Mouse (Mus musculus): Measurements from ENCODE around the gene Satb2. TPM values are rescaled to one million over a fixed set of nuclear protein-coding genes. Genes with fewer than 3 reads are reported as not detected.

The Satb2 gene
- polyA plus RNA-seq, 1 experiment from 2014 or later: 1.1 TPM

GRCm38 (mm10) chr1:56833984-56834900 is 144.2 kb downstream of the Satb2 start:
- Histone ChIP-seq H3K27me3 (replicated peaks; ENCODE audit: control insufficient read depth, insufficient read depth, low read length) (no peaks in the 10 kb centered on the region), H3K27ac (ENCODE audit: low read depth, low read length) (no peak overlapping the region), H3K4me2 (ENCODE audit: low read length) (no peak overlapping the region), H3K9me3 (ENCODE audit: control insufficient read depth, low read length) (no peaks in the 10 kb centered on the region), H3K36me3 (ENCODE audit: control insufficient read depth, insufficient read depth, low read length) (no peaks in the 10 kb centered on the region), H3K4me3 (ENCODE audit: low read length) (no peak overlapping the region), H3K4me1 (ENCODE audit: control insufficient read depth, insufficient read depth, low read depth, low read length) (peaks cover 14% of the 10 kb centered on the region; the same call in 1 of the 2 replicates), H3K9ac (ENCODE audit: low read depth, low read length) (no peak overlapping the region)
- ATAC-seq: peak; percentile 81
- WGBS: 59% methylated on average over 6 of the region's 6 CpGs

GRCm38 (mm10) chr1:56833307-56833706 is 145.1 kb downstream of the Satb2 start:
- Histone ChIP-seq H3K4me2 (ENCODE audit: low read length) (peak overlapping the region; percentile 27; the same call in 1 of the 2 replicates), H3K4me1 (ENCODE audit: control insufficient read depth, insufficient read depth, low read depth, low read length) (peaks cover 14% of the 10 kb centered on the region; the same call in 1 of the 2 replicates)
- 5% methylated on average over 6 of the region's 6 CpGs for WGBS

GRCm38 (mm10) chr1:56832738-56833137 is 145.7 kb downstream of the Satb2 start:
- Histone ChIP-seq H3K27me3 (replicated peaks; ENCODE audit: control insufficient read depth, insufficient read depth, low read length) (no peaks in the 10 kb centered on the region), H3K36me3 (ENCODE audit: control insufficient read depth, insufficient read depth, low read length) (no peaks in the 10 kb centered on the region), H3K27ac (ENCODE audit: low read depth, low read length) (peak overlapping the region; percentile 44; the same call in 1 of the 2 replicates), H3K4me3 (ENCODE audit: low read length) (no peak overlapping the region), H3K4me2 (ENCODE audit: low read length) (no peak overlapping the region), H3K9ac (ENCODE audit: low read depth, low read length) (no peak overlapping the region), H3K9me3 (ENCODE audit: control insufficient read depth, low read length) (no peaks in the 10 kb centered on the region), H3K4me1 (ENCODE audit: control insufficient read depth, insufficient read depth, low read depth, low read length) (peaks cover 14% of the 10 kb centered on the region; the same call in 1 of the 2 replicates)
- ATAC-seq: 0 out of 2 replicates have a peak, but pooled peaks have one; percentile 6
- WGBS: 54% methylated on average over 8 of the region's 8 CpGs

More at GRCm38 (mm10) chr1:56833307-56833706, 145.1 kb downstream of the Satb2 start:
- Histone ChIP-seq H3K9me3 (ENCODE audit: control insufficient read depth, low read length) (no peaks in the 10 kb centered on the region), H3K4me3 (ENCODE audit: low read length) (no peak overlapping the region), H3K9ac (ENCODE audit: low read depth, low read length) (no peak overlapping the region), H3K27ac (ENCODE audit: low read depth, low read length) (peak overlapping the region; percentile 44; the same call in 1 of the 2 replicates), H3K36me3 (ENCODE audit: control insufficient read depth, insufficient read depth, low read length) (no peaks in the 10 kb centered on the region), H3K27me3 (replicated peaks; ENCODE audit: control insufficient read depth, insufficient read depth, low read length) (no peaks in the 10 kb centered on the region)
- ATAC-seq: peak; percentile 87

- no peak overlapping the region for H3K27ac ChIP-seq (ENCODE audit: low read depth, low read length)
- no peaks in the 10 kb centered on the region for H3K36me3 ChIP-seq (ENCODE audit: control insufficient read depth, insufficient read depth, low read length)
- H3K4me1 ChIP-seq (ENCODE audit: control insufficient read depth, insufficient read depth, low read depth, low read length): no peaks in the 10 kb centered on the region
- no peak overlapping the region for H3K9ac ChIP-seq (ENCODE audit: low read depth, low read length)
- H3K27me3 ChIP-seq (replicated peaks; ENCODE audit: control insufficient read depth, insufficient read depth, low read length): no peaks in the 10 kb centered on the region
- no peaks in the 10 kb centered on the region for H3K9me3 ChIP-seq (ENCODE audit: control insufficient read depth, low read length)
- 88% methylated on average over 5 of the region's 5 CpGs for WGBS
- no peak overlapping the region for H3K4me3 ChIP-seq (ENCODE audit: low read length)
- no peak overlapping the region for H3K4me2 ChIP-seq (ENCODE audit: low read length)
- ATAC-seq: no peak
These were observed 155.7 kb downstream of the Satb2 start for GRCm38 (mm10) chr1:56822735-56823134.

GRCm38 (mm10) chr1:56822025-56822424 is 156.4 kb downstream of the Satb2 start:
- no peak for ATAC-seq
- Histone ChIP-seq H3K27ac (ENCODE audit: low read depth, low read length) (no peak overlapping the region), H3K9me3 (ENCODE audit: control insufficient read depth, low read length) (no peaks in the 10 kb centered on the region), H3K4me3 (ENCODE audit: low read length) (no peak overlapping the region), H3K36me3 (ENCODE audit: control insufficient read depth, insufficient read depth, low read length) (no peaks in the 10 kb centered on the region), H3K4me1 (ENCODE audit: control insufficient read depth, insufficient read depth, low read depth, low read length) (no peaks in the 10 kb centered on the region), H3K4me2 (ENCODE audit: low read length) (no peak overlapping the region), H3K9ac (ENCODE audit: low read depth, low read length) (no peak overlapping the region), H3K27me3 (replicated peaks; ENCODE audit: control insufficient read depth, insufficient read depth, low read length) (no peaks in the 10 kb centered on the region)
- 92% methylated on average over 3 of the region's 3 CpGs for WGBS

GRCm38 (mm10) chr1:56813506-56813905 is 164.9 kb downstream of the Satb2 start:
- Histone ChIP-seq H3K9me3 (ENCODE audit: control insufficient read depth, low read length) (no peaks in the 10 kb centered on the region), H3K27me3 (replicated peaks; ENCODE audit: control insufficient read depth, insufficient read depth, low read length) (no peaks in the 10 kb centered on the region), H3K36me3 (ENCODE audit: control insufficient read depth, insufficient read depth, low read length) (no peaks in the 10 kb centered on the region), H3K4me2 (ENCODE audit: low read length) (no peak overlapping the region), H3K4me1 (ENCODE audit: control insufficient read depth, insufficient read depth, low read depth, low read length) (no peaks in the 10 kb centered on the region), H3K27ac (ENCODE audit: low read depth, low read length) (no peak overlapping the region), H3K4me3 (ENCODE audit: low read length) (no peak overlapping the region), H3K9ac (ENCODE audit: low read depth, low read length) (no peak overlapping the region)
- no peak for ATAC-seq

GRCm38 (mm10) chr1:56812961-56813360 is 165.5 kb downstream of the Satb2 start:
- no peak overlapping the region for H3K4me2 ChIP-seq (ENCODE audit: low read length)
- H3K4me1 ChIP-seq (ENCODE audit: control insufficient read depth, insufficient read depth, low read depth, low read length): no peaks in the 10 kb centered on the region
- no peaks in the 10 kb centered on the region for H3K27me3 ChIP-seq (replicated peaks; ENCODE audit: control insufficient read depth, insufficient read depth, low read length)
- no peaks in the 10 kb centered on the region for H3K9me3 ChIP-seq (ENCODE audit: control insufficient read depth, low read length)
- 74% methylated on average over 4 of the region's 4 CpGs for WGBS
- no peak for ATAC-seq
- H3K36me3 ChIP-seq (ENCODE audit: control insufficient read depth, insufficient read depth, low read length): no peaks in the 10 kb centered on the region
- H3K4me3 ChIP-seq (ENCODE audit: low read length): no peak overlapping the region
- no peak overlapping the region for H3K27ac ChIP-seq (ENCODE audit: low read depth, low read length)
- no peak overlapping the region for H3K9ac ChIP-seq (ENCODE audit: low read depth, low read length)

- Histone ChIP-seq H3K27me3 (replicated peaks; ENCODE audit: control insufficient read depth, insufficient read depth, low read length) (no peaks in the 10 kb centered on the region), H3K4me1 (ENCODE audit: control insufficient read depth, insufficient read depth, low read depth, low read length) (no peaks in the 10 kb centered on the region), H3K4me2 (ENCODE audit: low read length) (no peak overlapping the region), H3K4me3 (ENCODE audit: low read length) (no peak overlapping the region), H3K9me3 (ENCODE audit: control insufficient read depth, low read length) (no peaks in the 10 kb centered on the region), H3K27ac (ENCODE audit: low read depth, low read length) (no peak overlapping the region), H3K36me3 (ENCODE audit: control insufficient read depth, insufficient read depth, low read length) (no peaks in the 10 kb centered on the region), H3K9ac (ENCODE audit: low read depth, low read length) (no peak overlapping the region)
- ATAC-seq: no peak
- 98% methylated on average over 3 of the region's 3 CpGs for WGBS
These were observed 167.0 kb downstream of the Satb2 start for GRCm38 (mm10) chr1:56811486-56811885.

- Histone ChIP-seq H3K27ac (ENCODE audit: low read depth, low read length) (no peak overlapping the region), H3K4me1 (ENCODE audit: control insufficient read depth, insufficient read depth, low read depth, low read length) (no peaks in the 10 kb centered on the region), H3K9me3 (ENCODE audit: control insufficient read depth, low read length) (no peaks in the 10 kb centered on the region), H3K36me3 (ENCODE audit: control insufficient read depth, insufficient read depth, low read length) (no peaks in the 10 kb centered on the region), H3K4me2 (ENCODE audit: low read length) (no peak overlapping the region), H3K4me3 (ENCODE audit: low read length) (no peak overlapping the region), H3K27me3 (replicated peaks; ENCODE audit: control insufficient read depth, insufficient read depth, low read length) (no peaks in the 10 kb centered on the region), H3K9ac (ENCODE audit: low read depth, low read length) (no peak overlapping the region)
- no peak for ATAC-seq
- 80% methylated on average over 5 of the region's 5 CpGs for whole genome bisulfite sequencing
These were observed 172.4 kb downstream of the Satb2 start for GRCm38 (mm10) chr1:56806006-56806405.

Measured in hindbrain, embryonic 16.5 days (tissue).